Mouse (Mus musculus): Measurements from ENCODE around the gene Gm20388.

Gene Gm20388

DNA sequence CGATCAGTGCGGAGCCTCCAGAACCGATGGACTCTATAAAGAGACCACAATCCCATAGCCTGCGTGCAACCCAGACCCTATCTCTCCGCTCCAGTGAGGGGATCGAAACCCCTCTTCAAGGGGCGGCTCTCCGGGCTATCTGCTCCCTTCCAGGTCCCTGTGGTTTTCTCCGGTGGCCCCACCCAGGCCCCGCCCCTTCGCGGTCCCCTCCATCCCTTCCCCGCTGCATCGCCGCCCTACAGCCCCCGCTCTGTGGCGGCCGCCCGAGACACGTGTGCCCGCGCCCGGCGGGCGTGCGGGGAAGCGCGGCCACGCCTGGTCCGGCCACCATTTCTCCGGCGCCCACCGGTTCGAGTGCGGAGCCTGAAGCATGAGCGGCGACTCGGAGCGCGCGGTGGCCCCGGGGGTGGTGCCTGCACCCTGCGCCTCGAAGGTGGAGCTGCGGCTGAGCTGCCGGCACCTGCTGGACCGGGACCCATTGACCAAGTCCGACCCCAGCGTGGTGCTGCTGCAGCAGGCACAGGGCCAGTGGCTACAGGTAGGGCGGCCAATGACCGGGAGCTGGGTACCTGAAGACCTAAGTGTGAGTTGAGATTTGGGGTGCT lies 3206.6 kb downstream of the Gm20388 start, which contains the start of gene Cpne7:
Cpne7 (plus strand) TSS at position 248 of the 605 bp plus-strand sequence.
- DNase-seq (ENCODE audit: low read depth, low spot score), result no peak

DNA sequence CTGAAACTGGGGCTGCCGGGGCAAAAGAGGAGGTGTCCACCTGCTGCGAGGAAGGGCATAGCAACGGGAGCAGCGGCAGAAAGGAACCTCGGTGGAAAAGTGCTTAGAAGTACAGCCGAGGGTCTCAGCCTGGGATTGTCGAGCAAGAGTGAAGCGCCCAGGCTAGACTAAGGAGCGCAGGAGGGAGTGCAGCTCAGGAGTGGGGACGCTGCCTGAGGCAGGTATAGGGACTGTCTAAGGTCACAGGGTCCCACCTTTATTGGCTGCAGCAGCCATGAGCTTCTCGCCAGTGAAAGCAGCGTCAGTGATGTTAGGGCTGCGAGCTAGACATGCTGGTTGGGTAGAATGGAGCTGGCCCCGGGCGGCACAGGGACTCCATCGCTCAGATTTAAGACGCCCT lies 3207.1 kb downstream of the Gm20388 start:
- no peak for DNase-seq (ENCODE audit: low read depth, low spot score)

DNA sequence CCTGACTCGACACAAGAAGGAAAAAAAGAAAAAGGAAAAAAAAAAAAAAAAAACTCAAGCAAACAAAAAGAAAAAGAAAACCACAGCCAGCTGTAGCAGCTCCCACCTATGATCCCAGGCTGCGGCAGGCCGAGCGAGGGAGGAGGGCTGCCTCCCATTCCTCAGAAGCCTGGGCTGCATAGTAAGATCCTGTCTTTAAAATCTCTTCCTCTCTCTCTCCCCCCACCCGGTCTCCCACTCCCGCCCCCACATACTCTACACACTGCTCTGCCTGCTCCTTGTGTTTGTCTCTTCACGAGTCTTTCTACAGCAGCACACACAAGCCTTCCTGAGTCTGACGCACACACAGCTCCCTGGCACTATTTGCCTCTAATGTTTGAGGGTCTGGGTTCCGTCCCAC lies 3211.4 kb downstream of the Gm20388 start:
- DNase-seq (ENCODE audit: low read depth, low spot score), result peak; percentile 68

DNA sequence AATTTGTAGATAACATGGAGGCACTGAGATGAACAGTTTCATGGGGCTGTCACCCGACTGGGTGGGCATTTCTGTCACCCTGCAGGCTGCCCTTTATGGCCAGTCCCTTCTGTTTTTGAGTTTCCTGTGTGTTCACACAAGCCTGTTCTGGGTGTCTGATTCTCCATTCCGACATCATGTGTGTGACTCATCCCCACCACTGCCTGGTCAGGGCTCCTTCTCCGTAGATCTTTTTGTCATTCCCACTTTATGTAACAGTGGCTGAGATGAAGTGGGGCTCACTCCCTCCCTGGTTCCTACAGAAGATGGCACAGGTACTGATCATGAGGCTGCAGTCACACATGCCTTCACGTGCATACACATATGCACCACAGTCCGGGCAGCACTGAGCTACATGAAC lies 3212.0 kb downstream of the Gm20388 start:
- peak; percentile 66 for DNase-seq (ENCODE audit: low read depth, low spot score)

- no peak for DNase-seq (ENCODE audit: low read depth, low spot score)
These were observed 3215.7 kb downstream of the Gm20388 start for GRCm38 (mm10) chr8:123126193-123126816.

GRCm38 (mm10) chr8:123131041-123131440 lies 3220.4 kb downstream of the Gm20388 start:
- DNase-seq (ENCODE audit: low read depth, low spot score), result no peak

GRCm38 (mm10) chr8:123132953-123133352 lies 3222.3 kb downstream of the Gm20388 start:
- no peak for DNase-seq (ENCODE audit: low read depth, low spot score)

DNA sequence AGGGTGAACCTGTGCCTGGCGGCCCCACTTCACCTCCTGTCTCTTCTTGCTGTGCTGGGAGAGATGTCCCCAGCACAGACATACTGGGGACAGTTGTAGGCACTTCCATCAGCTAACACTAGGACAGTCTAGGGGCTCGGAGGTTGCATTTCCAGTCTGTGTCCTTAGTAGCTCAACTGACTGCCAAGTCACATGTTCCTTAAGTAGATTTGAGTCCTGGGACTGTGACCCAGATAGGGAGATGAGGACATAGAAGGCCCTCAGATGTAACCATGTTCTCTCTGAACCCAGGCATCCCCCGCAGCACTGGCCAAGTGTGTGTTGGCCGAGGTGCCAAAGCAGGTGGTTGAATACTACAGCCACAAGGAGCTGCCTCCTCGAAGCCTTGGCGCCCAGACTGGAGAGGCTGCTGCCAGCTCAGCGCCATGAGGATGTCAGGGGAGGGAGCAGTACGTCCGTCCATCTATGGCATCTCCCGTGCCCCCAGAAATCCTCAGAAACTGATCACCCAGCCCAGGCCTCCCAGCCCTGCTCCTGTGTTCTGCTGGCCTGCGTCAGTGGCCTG lies 3223.6 kb downstream of the Gm20388 start:
- DNase-seq (ENCODE audit: low read depth, low spot score), result no peak

GRCm38 (mm10) chr8:123135406-123135805 lies 3224.8 kb downstream of the Gm20388 start:
- peak; percentile 70 for DNase-seq (ENCODE audit: low read depth, low spot score)

- DNase-seq (ENCODE audit: low read depth, low spot score), result no peak
These were observed 3225.2 kb downstream of the Gm20388 start for GRCm38 (mm10) chr8:123135806-123136205.

DNA sequence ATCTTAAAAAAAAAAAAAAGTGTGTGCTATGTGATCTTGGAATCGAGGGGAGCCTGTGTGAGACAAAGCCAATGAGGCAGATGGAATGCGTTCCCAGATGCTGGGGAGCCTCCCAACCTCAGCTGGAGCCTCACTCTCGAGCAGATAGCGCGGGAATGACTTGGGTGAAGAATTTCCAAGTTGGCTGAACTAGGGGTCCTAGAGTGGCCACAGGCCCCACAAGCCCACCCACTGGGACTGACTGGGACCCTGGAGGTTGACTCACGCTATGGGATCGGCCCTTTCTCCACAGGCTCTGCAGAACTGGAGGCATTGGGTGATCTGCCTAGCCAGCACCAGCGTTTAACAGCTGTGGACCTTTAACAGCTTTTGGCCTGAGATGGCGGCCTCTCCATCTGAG lies 3225.6 kb downstream of the Gm20388 start:
- DNase-seq (ENCODE audit: low read depth, low spot score), result no peak

DNA sequence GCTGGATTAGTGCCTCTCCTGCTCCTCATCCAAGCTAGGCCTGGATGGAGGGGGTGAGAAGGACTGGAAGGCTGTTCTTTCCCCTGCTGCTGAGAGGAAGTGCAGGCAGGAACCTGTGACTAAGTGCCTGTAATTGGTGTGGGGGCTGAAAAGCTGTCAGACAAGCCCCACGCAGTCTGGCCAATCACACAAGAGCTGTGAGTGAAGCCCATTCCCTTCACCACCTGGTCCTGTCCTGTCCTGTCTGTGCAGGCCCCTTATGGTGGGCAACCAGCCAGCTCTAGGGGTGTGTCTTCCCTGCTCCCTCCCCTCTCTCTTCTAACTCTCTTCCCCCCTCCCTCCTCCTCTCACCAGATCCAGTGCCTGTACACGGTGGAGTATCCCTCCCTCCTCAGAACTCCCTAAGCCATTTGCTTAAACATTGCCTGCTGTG lies 3227.0 kb downstream of the Gm20388 start:
- DNase-seq (ENCODE audit: low read depth, low spot score), result peak; percentile 94

GRCm38 (mm10) chr8:123138741-123139140 lies 3228.1 kb downstream of the Gm20388 start:
- no peak for DNase-seq (ENCODE audit: low read depth, low spot score)

- DNase-seq (ENCODE audit: low read depth, low spot score), result peak; percentile 91
These were observed 3231.3 kb downstream of the Gm20388 start for GRCm38 (mm10) chr8:123141741-123142462.

- DNase-seq (ENCODE audit: low read depth, low spot score), result peak; percentile 23
These were observed 3234.6 kb downstream of the Gm20388 start for GRCm38 (mm10) chr8:123145279-123145678.

- DNase-seq (ENCODE audit: low read depth, low spot score), result peak; percentile 73
These were observed 3235.7 kb downstream of the Gm20388 start for GRCm38 (mm10) chr8:123146390-123146789.

- peak; percentile 54 for DNase-seq (ENCODE audit: low read depth, low spot score)
These were observed 3240.1 kb downstream of the Gm20388 start for GRCm38 (mm10) chr8:123150737-123151171.

DNA sequence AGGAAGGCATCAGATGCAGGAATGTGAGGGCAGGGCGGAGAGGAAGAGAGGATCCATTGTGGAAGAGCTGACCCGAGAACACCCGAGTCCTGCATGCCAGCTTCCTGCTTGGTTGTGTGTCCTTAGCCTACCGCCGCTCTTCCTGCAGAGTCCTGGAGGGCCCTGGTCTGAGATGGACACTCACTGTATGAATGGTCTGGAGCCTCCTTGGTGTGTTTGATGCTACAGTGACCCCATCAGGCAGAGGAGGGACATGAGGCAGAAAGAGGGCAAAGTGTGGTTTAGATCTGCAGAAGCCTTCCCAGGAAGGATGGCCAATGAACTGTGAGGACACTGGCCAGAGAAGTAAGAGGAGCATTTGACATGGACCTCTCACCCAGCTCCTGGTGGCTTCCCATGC lies 3244.5 kb downstream of the Gm20388 start:
- peak; percentile 40 for DNase-seq (ENCODE audit: low read depth, low spot score)

- DNase-seq (ENCODE audit: low read depth, low spot score), result no peak
These were observed 3245.6 kb downstream of the Gm20388 start for GRCm38 (mm10) chr8:123156070-123156773.

GRCm38 (mm10) chr8:123157888-123158465 lies 3247.3 kb downstream of the Gm20388 start, which contains the start of gene Sult5a1:
Gene Sult5a1, minus strand, starts transcription at chr8:123158315.
- no peak for DNase-seq (ENCODE audit: low read depth, low spot score)

GRCm38 (mm10) chr8:123181391-123181790 lies 3270.8 kb downstream of the Gm20388 start:
- DNase-seq (ENCODE audit: low read depth, low spot score), result no peak
